Comparison of ENCODE assay signal across 24 mouse cellular contexts in the genomic region with DNA sequence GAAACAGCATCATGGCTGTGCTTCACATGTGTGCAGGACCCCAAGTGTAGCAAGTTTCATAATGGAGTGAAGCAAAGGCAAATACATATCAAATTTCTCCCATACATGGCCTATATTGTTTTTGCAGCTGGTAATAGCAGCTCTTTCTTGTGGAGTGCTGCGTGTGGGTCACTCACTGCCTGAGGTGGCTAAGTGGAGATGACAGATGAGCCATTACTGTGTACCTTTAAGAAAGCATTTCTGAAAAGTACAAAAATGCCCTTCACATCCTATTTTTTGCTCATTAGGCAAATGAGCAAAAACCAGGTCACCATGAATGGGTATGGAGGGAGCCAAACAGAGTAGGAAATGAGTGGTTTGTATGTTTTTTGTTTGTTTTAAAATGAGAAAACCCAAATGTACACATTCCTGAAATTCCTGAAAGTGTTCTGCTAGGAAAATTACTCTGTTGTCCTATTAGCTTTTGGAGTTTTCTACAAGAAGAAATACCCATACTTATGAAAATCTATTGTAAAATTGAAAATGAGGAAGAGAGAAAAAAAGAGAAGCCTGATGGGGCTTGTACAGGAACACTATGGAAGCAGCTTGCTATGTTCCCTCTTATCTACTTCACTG.
DNase-seq lines count a peak whose midpoint lies in the region; ATAC-seq and TF ChIP-seq lines count a peak whose summit lies in the region.
"Had no signal": no experiment of that assay in that cellular context is flagged by ENCODE, and none has a peak within 500 bp of the region (broad histone marks: within the 10 kb centered on the region; RNA-seq: fewer than 3 reads in every experiment).

No protein-coding gene starts in this region.

- ATAC-seq in kidney, postnatal 0 days (replicated peaks; ENCODE audit: low FRiP score, low read depth) = no peak
- ATAC-seq in monocyte, adult 5-6 weeks (replicated peaks; ENCODE audit: insufficient number of reproducible peaks, low FRiP score, low TSS enrichment, poor library complexity, severe bottlenecking) = no peak
- ATAC-seq in intestine, embryonic 16.5 days = no peak
- ATAC-seq: forebrain, embryonic 14.5 days; intestine, embryonic 15.5 days had no signal

- no peak overlapping the region for H3K9ac ChIP-seq in kidney, postnatal 0 days (ENCODE audit: low read depth, low read length)
- H3K9ac ChIP-seq in intestine, embryonic 16.5 days (ENCODE audit: low read depth, low read length) = no peak overlapping the region
- H3K9ac ChIP-seq: embryonic facial prominence, embryonic 15.5 days; heart, embryonic 15.5 days; hindbrain, embryonic 14.5 days; intestine, embryonic 15.5 days had no signal

- no peak overlapping the region for H3K4me2 ChIP-seq in kidney, postnatal 0 days (ENCODE audit: low read length)
- no peak overlapping the region for H3K4me2 ChIP-seq in intestine, embryonic 16.5 days (ENCODE audit: low read depth, low read length)
- H3K4me2 ChIP-seq: embryonic facial prominence, embryonic 15.5 days; heart, embryonic 11.5 days; heart, embryonic 15.5 days; hindbrain, embryonic 14.5 days; intestine, embryonic 15.5 days had no signal

- no peaks in the 10 kb centered on the region for H3K4me1 ChIP-seq in kidney, postnatal 0 days (replicated peaks; ENCODE audit: insufficient read depth, low read length)
- no peaks in the 10 kb centered on the region for H3K4me1 ChIP-seq in intestine, embryonic 16.5 days (ENCODE audit: control insufficient read depth, insufficient read depth, low read length)
- H3K4me1 ChIP-seq: embryonic facial prominence, embryonic 15.5 days; forebrain, embryonic 10.5 days; heart, embryonic 15.5 days; intestine, embryonic 15.5 days had no signal

- H3K4me3 ChIP-seq in kidney, postnatal 0 days (replicated peaks; ENCODE audit: low read depth, low read length) = no peak overlapping the region
- H3K4me3 ChIP-seq in intestine, embryonic 16.5 days (ENCODE audit: low read length) = no peak overlapping the region
- H3K4me3 ChIP-seq: embryonic facial prominence, embryonic 15.5 days; erythroblast, embryonic 14.5 days; forebrain, embryonic 10.5 days; heart, adult 2 months; heart, embryonic 15.5 days; hindbrain, embryonic 10.5 days; intestine, embryonic 15.5 days had no signal

- no peak overlapping the region for H3K27ac ChIP-seq in kidney, postnatal 0 days
- no peak overlapping the region for H3K27ac ChIP-seq in intestine, embryonic 16.5 days (ENCODE audit: low read length)
- H3K27ac ChIP-seq: embryonic facial prominence, embryonic 15.5 days; forebrain, embryonic 10.5 days; heart, adult 2 months; heart, embryonic 15.5 days; hindbrain, embryonic 10.5 days; hindbrain, embryonic 14.5 days; intestine, embryonic 15.5 days had no signal

- peak; percentile 1 for DNase-seq in kidney, postnatal 0 days (ENCODE audit: low spot score)
- no peak for DNase-seq in kidney, postnatal 25 days
- peak; percentile 20 for DNase-seq in embryo, embryonic 11 days
- peak; percentile 8 for DNase-seq in forelimb bud, embryonic 11.5 days (ENCODE audit: low read depth, low spot score)
- no peak for DNase-seq in cerebellum, postnatal 36 days
- DNase-seq: adrenal gland, adult 2 months; adrenal gland, postnatal 36 days; cerebellum, adult 11 months; cerebellum, adult 8-10 months; cerebellum, postnatal 14 days; heart, adult 2 months; heart, postnatal 14 days had no signal

- no peaks in the 10 kb centered on the region for H3K9me3 ChIP-seq in kidney, postnatal 0 days (replicated peaks; ENCODE audit: low read length)
- H3K9me3 ChIP-seq in intestine, embryonic 16.5 days (ENCODE audit: control insufficient read depth, low read length) = no peaks in the 10 kb centered on the region
- H3K9me3 ChIP-seq: embryonic facial prominence, embryonic 15.5 days; forebrain, embryonic 10.5 days; heart, embryonic 15.5 days; hindbrain, embryonic 10.5 days; intestine, embryonic 15.5 days had no signal

- WGBS in kidney, postnatal 0 days = 45% methylated on average over 1 of the region's 1 CpGs
- WGBS in intestine, embryonic 16.5 days = 71% methylated on average over 1 of the region's 1 CpGs

- TF ChIP-seq CTCF in kidney, postnatal 0 days (IDR thresholded peaks at IDR 0.05; ENCODE audit: low read depth) = no peak

- no peaks in the 10 kb centered on the region for H3K36me3 ChIP-seq in kidney, postnatal 0 days (ENCODE audit: insufficient read depth, low read length)
- no peaks in the 10 kb centered on the region for H3K36me3 ChIP-seq in intestine, embryonic 16.5 days (ENCODE audit: control insufficient read depth, insufficient read depth, low read length)
- H3K36me3 ChIP-seq: embryonic facial prominence, embryonic 15.5 days; forebrain, embryonic 10.5 days; heart, embryonic 15.5 days; hindbrain, embryonic 10.5 days; intestine, embryonic 15.5 days had no signal

- H3K27me3 ChIP-seq in kidney, postnatal 0 days (ENCODE audit: insufficient read depth, low read length) = no peaks in the 10 kb centered on the region
- no peaks in the 10 kb centered on the region for H3K27me3 ChIP-seq in intestine, embryonic 16.5 days (replicated peaks; ENCODE audit: control insufficient read depth, insufficient read depth, low read length)
- H3K27me3 ChIP-seq: CH12.LX; embryonic facial prominence, embryonic 15.5 days; heart, embryonic 15.5 days; intestine, embryonic 15.5 days had no signal

Comparison
In these comparisons a context has a peak if more than half of its experiments do, and no peak if none do; other contexts are left out.
1. DNase-seq: peak in kidney, postnatal 0 days (single experiment), embryo, embryonic 11 days (single experiment) and forelimb bud, embryonic 11.5 days (single experiment); none in kidney, postnatal 25 days (0 of 2) and cerebellum, postnatal 36 days (0 of 2).